Mouse (Mus musculus): ENCODE data around the gene Net1.
"Not testable (repeated sequence)": the region's sequence is repeated elsewhere in the genome, so short reads cannot be mapped to it uniquely, and the experiment has no call there.

Net1 gene

DNA sequence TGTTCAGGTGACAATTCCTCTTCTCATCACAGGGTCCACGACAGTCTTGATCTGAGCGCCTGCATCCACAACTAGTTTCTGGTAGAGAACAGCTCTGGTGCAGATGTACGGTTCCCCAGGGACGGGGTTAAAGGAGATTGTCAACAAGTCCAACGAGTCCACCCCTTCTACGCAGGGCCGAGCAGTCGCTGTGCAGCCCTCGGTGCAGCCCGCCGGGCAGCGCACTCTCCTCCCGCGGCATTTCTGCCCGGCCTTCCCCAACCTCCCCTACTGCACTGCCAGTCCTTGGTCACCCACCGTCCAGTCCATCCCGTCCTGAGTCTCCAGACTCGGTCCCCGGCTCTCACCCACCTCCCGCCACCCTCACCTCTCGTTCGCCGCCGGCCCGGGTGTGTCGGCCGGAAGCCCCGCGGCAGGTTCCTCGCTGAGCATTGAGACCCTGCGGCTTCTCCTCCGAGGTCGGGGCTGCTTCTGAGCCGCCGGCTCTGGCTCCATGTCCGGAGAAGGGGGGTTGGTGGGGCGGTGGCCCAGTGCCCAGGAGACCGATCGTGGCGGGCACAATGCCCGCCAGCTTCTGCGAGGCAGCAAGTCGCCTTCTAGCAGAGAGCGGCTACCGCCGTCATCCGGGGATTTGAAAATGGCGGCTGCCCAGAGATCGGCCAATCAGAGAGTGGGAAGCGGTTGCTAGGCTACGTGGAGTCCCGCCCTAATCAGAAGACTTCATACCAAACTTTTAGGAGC, at the start of gene Net1, which contains the start of gene Tubal3:
Gene Net1, minus strand, starts transcription at position 650 of the 741 bp plus-strand sequence.
Gene Tubal3, plus strand, starts transcription at position 704 of the 741 bp plus-strand sequence.
- peak; percentile 79 to 82 for DNase-seq

GRCm38 (mm10) chr13:3951198-3951914, 33.3 kb upstream of the Net1 start:
- no peak for DNase-seq

DNA sequence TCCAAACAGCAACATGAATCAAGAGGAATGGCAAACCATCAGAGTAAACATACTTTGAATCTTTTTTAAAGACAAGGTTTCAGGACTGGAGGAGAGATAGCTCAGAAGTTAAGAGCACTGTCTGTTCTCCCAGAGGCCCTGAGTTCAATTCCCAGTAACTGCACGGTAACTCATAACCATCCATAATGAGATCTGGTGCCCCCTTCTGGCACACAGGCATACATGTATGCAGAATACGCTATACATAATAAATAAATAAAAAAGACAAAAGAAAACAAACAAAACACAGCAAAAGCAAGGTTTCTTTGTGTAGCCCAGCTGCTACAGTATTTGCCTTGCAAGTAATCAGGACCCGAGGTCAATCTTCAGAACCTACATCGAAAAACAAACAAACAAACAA, 31.5 kb upstream of the Net1 start:
- DNase-seq: no peak

GRCm38 (mm10) chr13:3947267-3947666, 29.2 kb upstream of the Net1 start:
- no peak for DNase-seq

DNA sequence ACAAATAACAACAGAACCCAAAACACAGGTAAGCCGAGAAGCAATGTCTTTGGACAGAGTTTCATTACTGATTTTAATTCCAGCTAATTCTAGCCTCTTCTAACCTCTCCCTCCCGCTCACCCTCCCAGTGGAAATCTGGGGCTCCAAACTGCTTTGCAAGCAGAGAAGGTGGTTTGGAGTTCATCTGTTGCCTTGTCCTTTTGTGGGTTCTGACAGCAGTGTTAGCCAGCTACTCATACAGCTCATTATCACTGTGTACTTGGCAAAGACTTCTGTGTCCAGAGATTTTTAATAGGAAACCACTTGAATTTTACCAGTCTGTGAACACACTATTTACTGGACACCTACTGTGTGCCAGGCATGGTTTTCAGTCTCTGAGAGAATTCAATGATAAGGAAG, 27.2 kb upstream of the Net1 start, which contains the start of gene Ucn3:
Gene Ucn3, minus strand, starts transcription at position 101 of the 400 bp plus-strand sequence.
- no peak for DNase-seq

DNA sequence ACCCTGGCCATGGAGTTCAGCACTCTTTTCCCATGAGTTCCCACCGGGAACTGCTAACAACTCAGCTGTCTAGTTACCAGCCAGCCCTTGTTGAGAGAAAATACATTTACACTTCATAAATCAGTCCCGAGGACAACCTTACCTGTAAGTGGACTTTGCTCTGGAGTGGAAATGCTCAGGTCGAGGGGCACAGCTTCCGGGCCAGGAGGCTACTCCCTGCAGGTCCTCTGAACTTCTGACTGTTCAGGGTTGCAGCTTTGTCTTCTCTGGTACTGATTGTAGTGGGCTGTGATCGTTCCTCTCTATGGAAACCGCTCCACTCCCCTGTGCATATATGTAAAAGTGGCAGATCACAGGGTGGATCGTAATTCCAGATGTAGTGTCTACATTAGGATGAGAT, 26.7 kb upstream of the Net1 start:
- no peak for DNase-seq

DNA sequence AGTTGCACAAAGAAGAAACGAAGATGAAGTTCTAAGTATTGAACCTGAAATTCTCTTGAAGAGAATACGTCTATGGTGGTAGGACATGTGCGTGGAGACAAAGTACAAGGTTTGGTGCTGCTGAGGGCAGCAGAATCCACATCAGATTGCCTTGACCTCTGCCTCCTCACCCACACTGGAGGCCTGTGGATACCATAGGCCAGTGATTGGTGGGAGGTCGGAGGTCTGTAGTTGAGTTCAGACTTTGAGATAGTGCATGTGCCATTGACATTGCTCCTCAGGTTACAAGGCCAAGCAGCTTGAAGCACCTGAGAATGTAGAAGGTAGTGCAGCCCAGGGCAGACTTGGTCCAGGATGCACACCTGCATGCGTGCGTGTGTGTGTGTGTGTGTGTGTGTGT, 8.0 kb upstream of the Net1 start:
- DNase-seq: no peak

DNA sequence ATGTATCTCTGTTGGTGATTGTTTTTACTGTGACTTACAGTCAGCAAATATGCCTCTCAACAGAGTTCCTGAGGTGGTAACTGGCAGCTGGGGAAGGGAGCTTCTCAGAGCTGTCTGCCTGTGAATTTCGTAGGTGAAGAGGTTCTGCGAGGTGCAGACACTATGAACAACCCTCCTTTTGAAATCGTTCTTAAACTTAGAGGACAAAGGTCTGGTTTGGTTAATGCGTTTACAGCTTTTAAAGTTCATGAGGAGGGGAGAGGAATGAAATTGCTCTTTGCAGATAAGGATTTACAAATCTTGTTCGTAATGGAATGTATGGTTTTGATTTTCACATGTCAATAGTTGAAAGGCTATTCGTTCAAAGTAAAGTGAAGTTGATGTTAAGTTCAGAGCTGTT, 7.6 kb upstream of the Net1 start:
- no peak for DNase-seq

DNA sequence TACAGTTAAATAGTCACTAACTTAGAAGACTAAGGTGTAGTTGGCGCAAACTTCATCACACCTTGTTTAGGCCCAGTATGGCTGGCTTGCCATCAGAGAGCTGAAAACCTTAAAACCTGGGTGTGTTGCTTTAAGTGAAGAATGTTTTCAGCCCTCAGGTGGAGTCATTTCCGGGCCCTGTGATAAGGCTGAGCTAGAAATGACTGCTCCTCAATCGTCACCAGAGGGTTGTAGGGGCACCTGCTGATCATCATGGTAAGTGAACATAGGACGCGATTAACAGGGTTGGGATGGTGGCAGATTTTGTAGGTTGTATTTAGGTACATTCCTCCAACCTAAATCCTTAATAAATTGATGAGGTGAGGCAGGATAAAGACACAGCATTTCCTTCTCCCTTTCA, 6.5 kb upstream of the Net1 start:
- no peak for DNase-seq

DNA sequence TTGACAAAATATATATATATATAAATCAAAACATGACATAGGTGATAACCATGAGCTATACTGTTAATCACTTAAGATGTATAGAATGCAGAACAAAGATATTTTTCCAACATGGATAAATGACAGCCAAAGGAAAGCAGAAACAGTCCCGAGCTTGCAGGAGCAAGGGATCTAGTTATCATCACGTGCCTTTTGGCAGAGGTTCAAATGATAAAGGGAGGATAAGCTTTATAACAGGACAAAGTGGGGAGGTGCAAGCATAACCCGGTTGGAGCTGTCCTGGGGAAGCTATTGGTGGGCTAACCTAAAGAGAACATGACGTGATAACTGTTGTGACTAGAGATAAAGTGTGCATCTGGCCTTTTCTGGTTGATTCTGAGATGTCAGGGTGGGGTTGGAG, 4.5 kb downstream of the Net1 start:
- no peak for DNase-seq

DNA sequence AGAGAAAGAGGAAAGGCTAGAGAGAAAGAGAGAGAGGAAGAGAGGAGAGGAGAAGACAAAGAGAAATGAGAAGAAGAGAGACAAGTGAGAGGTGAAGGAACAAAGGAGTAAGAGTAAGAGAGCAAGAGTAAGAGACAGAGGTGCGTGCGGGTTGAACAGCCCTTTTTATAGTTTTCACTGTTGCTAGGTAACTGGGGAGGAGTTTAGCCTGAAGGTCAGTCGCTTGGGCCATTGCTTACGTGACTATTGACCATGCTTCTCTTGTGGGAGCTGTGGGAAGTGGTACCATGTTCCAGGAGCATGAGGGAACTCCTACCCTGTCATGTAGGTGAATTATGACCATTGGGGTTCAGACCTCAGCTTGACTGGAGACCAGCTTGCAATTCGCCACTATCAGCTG, 7.7 kb downstream of the Net1 start:
- no peak for DNase-seq

DNA sequence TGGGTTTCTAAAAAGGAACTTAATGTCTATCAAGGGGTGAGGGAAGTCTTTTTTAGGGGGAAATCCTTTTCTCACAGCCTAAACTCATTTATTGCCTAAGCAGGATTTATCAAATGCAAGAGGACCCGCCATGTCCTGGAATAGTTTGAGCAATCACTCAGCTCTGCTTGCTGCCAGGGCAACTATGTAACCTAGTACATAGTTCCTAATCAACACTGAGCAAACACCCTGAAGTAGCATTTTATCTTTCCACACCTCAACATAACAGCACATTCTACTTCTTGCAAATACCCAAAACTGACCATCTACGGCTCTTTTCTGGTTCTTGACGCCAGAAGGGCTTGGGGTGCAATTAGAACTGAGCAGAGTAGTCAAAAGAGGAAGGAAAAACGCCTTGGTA, 9.8 kb downstream of the Net1 start:
- DNase-seq: no peak

DNA sequence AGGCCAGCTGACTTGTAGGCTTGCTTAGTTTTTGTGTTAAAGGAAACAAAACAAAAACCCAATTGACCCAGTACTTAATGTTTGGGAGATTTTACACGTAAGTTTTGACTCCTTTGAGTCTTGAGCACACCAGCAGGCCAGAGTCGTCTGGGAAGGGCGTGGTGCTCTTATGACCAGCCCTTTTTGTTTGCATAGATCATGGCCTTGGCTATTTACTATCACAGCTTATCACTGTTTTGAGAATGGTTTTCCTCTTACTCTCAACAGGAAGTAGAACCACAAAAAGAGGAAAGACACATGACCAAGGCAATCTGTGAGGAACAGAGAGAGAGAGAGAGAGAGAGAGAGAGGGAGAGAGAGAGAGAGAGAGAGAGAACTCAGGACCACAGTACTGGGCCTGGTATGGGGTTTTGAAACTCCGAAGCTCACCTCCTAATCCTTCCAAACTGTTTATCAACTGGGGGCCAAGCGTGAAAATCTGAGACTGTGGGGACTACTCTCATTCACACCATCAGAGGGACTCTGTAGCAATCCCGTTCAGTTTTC, 10.8 kb downstream of the Net1 start:
- no peak for DNase-seq

- DNase-seq: no peak
Observed at GRCm38 (mm10) chr13:3899301-3899700, 18.7 kb downstream of the Net1 start.

GRCm38 (mm10) chr13:3898202-3898601, 19.8 kb downstream of the Net1 start:
- not testable (repeated sequence) for DNase-seq

DNA sequence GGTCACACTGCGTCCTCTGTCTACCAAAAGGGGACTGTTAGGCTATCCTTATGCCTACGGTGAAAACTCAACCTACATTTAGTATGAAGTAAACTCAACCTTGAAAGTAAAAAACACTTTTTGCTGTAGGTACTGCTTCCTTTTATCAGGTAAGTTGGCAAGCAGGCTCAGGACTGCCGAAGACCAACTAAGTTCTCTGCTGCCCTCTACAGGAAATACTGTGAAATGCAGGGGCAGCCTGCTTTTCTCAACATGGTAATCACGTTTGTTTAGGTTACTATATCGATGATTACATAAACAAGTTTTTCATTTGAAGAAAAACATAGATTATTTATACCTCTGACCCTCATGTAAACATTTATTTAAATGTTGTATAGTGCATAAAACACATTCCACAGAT, 21.1 kb downstream of the Net1 start:
- peak; percentile 75 to 81 for DNase-seq

DNA sequence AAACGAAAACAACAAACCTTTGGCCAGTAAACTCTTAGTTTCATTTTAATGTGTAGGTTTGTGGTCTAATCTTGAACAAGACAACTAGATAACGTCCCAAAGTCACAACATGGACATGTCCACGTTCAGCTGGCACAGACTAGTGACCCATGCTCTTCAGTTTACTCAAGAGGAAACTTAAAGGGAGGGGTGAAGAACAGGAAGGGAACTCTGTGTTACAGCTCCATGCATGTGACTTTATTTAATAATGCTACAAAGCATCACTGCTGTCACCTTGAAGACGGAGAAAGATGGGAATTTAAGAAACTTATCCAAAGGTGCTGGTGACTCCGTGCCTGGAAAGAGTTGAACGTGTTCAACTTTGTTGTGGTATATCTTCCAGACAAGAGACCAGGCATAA, 22.0 kb downstream of the Net1 start:
- no peak for DNase-seq

DNA sequence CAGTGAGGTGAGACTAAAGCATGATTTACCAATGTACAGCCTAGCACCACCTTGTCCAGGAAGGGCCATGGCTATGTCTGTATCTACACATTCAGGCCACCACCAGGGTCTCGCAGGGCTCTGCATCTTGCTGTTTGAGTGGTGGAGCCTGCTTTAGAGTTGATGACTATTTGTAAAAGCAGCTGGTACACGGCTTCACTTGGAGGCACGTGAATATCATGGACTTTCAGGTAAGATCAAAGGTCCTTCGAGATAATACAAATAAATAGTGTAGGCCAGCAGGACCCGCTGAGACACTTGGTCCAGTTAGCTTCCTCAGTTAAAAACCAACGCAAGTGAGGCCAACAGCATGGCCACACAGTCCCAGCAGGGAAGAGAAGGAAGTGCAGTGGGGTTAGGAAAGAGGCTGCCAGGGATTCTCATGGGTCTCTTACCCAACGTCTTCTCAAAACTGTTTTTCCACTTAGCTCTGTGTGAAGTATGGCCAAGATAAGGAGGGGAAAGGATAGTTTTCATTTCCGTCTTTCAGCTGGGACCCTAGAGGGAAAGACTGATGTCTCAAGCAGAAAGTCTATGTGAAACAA, 22.5 kb downstream of the Net1 start:
- no peak for DNase-seq

- DNase-seq: no peak
Observed at GRCm38 (mm10) chr13:3894549-3894948, 23.5 kb downstream of the Net1 start.

DNA sequence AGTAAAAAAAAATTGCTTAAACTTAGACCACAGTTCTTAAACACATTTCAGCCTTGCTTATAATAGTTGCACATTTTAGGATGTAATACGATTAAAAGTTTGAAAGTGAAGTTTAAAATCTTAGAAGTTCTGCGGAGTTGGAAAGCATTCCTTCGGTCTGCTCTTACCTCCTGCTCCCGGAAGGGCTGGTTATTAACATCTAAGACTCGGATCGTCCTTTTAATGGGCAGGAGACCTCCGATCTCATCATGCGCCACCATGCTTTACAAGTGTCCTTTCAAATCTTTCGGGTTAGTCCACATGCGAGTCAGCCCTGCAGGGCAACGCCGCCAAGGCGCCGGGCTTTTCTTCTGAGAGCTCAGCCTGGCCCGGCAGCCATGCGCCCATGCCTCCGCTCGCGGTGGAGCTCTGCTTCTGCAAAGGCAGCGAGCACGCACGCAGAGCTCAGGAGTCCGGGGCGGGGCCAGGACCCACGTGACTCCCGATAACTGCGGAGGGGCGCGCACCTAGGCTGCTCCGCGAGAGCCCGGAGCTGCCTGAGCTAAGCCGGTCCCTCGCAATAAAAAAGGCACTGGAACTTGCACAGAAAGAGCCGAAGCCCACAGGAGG, 24.8 kb downstream of the Net1 start:
- peak; percentile 87 to 88 for DNase-seq

DNA sequence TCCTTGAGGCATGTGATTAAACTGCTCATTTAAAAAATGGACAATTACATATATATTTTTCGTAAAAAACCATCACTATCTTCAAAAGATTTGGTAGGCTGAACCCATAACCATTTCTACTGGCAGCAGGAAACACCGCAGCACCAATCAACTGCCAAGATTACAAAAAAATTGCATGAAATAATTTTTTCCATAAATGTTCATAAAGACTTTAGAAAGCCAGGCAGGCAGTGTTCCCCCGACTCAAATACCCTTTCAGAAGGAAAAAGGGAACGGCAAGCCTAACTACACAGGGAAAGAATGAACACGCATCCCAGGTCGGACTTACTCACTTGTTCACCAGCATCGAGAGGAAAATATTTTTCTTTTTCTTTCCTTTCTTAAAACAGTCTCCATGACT, 25.4 kb downstream of the Net1 start:
- no peak for DNase-seq

- no peak for DNase-seq
Observed at GRCm38 (mm10) chr13:3891479-3892087, 26.4 kb downstream of the Net1 start.

DNA sequence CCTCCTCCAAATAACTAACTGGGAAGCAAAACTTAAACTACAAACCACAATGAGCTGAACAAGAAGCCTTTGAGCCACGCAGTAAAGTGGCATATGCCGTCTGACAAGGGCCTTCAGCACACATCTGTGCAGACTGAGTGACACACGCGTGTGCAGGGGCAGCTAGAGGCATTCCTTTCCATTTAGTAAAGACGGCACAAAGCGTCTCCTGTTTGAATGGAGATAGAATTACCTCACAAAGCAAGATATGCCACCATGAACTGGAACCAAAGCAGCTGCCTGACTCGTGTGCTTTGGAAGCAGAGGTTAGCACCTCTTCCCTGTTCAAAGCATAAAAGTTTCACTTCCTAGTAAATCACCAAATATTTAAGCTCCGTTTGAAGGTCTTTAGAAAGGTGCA, 28.0 kb downstream of the Net1 start:
- no peak for DNase-seq
